Mouse (Mus musculus): Measurements from ENCODE around the gene Zdhhc21. TPM values are rescaled to one million over a fixed set of nuclear protein-coding genes. Genes with fewer than 3 reads are reported as not detected.

The Zdhhc21 gene
- total RNA-seq, 2 experiments from 2014 or later, result 9.3 to 10.0 TPM

GRCm38 (mm10) chr4:82765513-82766216, 94.1 kb downstream of the Zdhhc21 start:
- no peak for DNase-seq

DNA sequence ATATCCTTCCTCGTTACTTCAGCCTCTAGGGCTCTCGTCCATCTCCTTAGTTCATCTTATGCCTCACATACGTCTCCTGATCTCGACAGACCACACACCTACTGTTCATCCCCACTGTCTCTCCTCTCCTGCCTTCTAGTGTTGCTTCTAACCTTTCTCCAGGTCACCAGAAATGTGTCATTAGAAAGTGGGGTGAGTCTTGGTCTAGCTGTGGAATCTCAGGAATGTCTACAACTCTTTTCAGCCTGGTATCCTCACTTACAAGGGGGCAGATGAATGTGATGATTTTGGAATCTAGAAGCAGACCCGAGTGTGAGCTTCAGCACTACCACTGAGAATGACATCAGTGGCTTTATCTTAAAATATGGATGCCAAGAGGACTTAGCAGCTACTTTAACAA, 96.2 kb downstream of the Zdhhc21 start:
- no peak for DNase-seq

DNA sequence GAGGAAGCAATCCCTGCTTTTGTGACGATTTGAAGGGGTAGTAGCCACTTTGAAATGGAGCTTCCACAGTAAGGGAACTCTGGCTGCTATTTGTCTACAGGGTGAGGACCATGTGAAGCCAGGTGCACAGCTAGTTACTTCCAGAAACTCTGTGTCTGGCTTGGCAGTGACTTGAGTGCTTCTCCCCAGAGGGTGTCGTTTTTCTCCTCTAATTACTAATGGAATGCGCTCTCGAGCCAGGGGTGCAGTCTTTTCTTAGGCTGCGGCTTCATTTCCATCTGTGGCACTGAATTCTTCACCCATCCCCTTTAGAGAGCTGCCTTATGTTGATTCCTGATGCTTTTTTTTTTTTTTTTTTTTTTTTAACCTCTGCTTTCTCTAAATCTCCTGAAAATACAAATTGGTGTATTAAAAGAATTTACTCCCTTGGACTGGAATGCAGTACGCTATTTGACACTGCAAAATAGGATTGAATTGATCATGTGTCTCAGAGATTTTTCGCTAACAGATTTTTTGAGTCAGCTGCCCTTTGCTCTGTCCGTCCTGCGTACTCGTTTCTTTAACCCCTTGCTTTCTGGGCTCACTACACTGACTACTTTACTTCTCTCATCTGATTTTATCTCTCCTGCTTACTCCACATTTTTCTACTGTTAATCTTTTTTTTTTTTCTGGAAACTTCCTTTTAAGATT, 97.2 kb downstream of the Zdhhc21 start:
- DNase-seq, result no peak

DNA sequence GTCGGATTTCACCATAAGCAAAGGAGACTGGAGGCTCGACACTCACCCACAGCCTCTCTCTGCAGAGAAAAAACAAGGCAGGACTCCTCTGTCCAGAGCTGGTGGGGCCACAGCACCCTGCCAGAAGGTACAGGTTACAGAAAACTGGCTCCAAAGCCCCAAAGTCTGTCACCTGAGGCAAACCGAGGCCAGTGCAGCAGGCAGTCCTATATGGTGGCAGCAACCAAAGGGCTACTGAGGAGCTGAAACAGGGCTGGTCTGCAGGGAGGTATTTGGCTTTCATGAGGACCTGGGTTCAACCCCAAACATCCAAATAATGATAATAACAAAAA, 103.5 kb downstream of the Zdhhc21 start:
- DNase-seq, result no peak

GRCm38 (mm10) chr4:82755616-82756294, 104.0 kb downstream of the Zdhhc21 start:
- DNase-seq, result no peak

Other genes starting within 250 kb of the Zdhhc21 start
- 100 to 1,000 TPM; 126 TPM for gene Nfib, start 154.2 kb downstream of the Zdhhc21 start, total RNA-seq (2021)
- not detected for gene Cer1, start 25.2 kb upstream of the Zdhhc21 start, total RNA-seq (2021)
- gene Frem1, start 192.4 kb upstream of the Zdhhc21 start, total RNA-seq (2021), result under 1 TPM; 0.17 to 0.33 TPM

All from heart, adult 18-20 months (tissue).